Mouse (Mus musculus) liver, adult 2 months (tissue): ENCODE results near the gene Nek6. TPM values are rescaled to one million over a fixed set of nuclear protein-coding genes. Genes with fewer than 3 reads are reported as not detected.

Experiments
- DNase-seq: peaks from one replicate; pipeline ENCODE4 v3.0.0-alpha.2; 2011; ENCODE audit warnings: low read depth, low spot score; ENCODE audit errors: extremely low read depth
- H3K27ac ChIP-seq: fragments of 200-500 bp; replicated peaks from 2 replicates; pipeline ENCODE4 v1.5.1; 2012; ENCODE audit warnings: low read depth, mild to moderate bottlenecking, control low read depth, inconsistent platforms, low read length; ENCODE audit not compliant: insufficient read depth
- H3K27me3 ChIP-seq: fragments of 200-500 bp; 2 replicates; pipeline ENCODE4 v1.6.1; 2012; ENCODE audit warnings: mild to moderate bottlenecking, moderate library complexity, low read length, inconsistent platforms; ENCODE audit not compliant: control insufficient read depth, insufficient read depth
- H3K36me3 ChIP-seq: fragments of 200-500 bp; 2 replicates; pipeline ENCODE4 v1.6.1; 2012; ENCODE audit warnings: low read length, inconsistent platforms; ENCODE audit not compliant: control insufficient read depth, insufficient read depth
- H3K4me1 ChIP-seq: fragments of 200-500 bp; 2 replicates; pipeline ENCODE4 v1.6.1; 2011; ENCODE audit warnings: low read length; ENCODE audit not compliant: control insufficient read depth, insufficient read depth
- H3K4me3 ChIP-seq: fragments of 200-500 bp; 2 replicates; pipeline ENCODE4 v1.5.1; 2011; ENCODE audit warnings: low read depth, mild to moderate bottlenecking, control low read depth, low read length, moderate library complexity; ENCODE audit not compliant: insufficient read depth
- H3K79me2 ChIP-seq: fragments of 200-500 bp; 2 replicates; pipeline ENCODE4 v1.6.1; 2012; ENCODE audit warnings: inconsistent platforms, mild to moderate bottlenecking, low read length, moderate library complexity; ENCODE audit not compliant: control insufficient read depth, insufficient read depth
- H3K9ac ChIP-seq: fragments of 200-500 bp; 2 replicates; pipeline ENCODE4 v1.6.1; 2012; ENCODE audit warnings: low read depth, mild to moderate bottlenecking, control low read depth, inconsistent platforms, low read length
- CTCF ChIP-seq: fragments of 200-500 bp; IDR thresholded peaks from 2 replicates; pipeline ENCODE4 v1.5.1; 2011; ENCODE audit warnings: low read depth, low read length, control low read depth
- POLR2A ChIP-seq: fragments of 200-500 bp; IDR thresholded peaks from 2 replicates; pipeline ENCODE4 v1.6.1; 2011; ENCODE audit warnings: low read length, control low read depth; ENCODE audit not compliant: insufficient read depth; ENCODE audit errors: extremely low read depth
- WGBS: fragments of 180-500 bp; shearing (Covaris S2); methylation state at CpG from one replicate; pipeline ENCODE4 v1.1.7; 2018; 5-methylcytosine and 5-hydroxymethylcytosine counted together
- polyA plus RNA-seq: library from polyadenylated mRNA; depleted of rRNA; stranded (reverse); fragments of >200 nt; gene quantifications from 2 replicates; pipeline ENCODE4 v1.2.3, GENCODE M21; 2012; rRNA removed
- total RNA-seq: library from RNA; depleted of rRNA; stranded (reverse); fragments of >200 nt; gene quantifications from 2 replicates; pipeline ENCODE4 v1.2.3, GENCODE M21; 2014; rRNA removed

Nek6 gene
- total RNA-seq (13.6 and 17.1 TPM in 2 replicates), polyA plus RNA-seq (51.0 and 58.8 TPM in 2 replicates)

- DNase-seq, result peak; percentile 62
- Histone ChIP-seq H3K79me2 (peaks cover 29% of the 10 kb centered on the region; the same call in 1 of the 2 replicates), H3K27ac (peak within 1 kb of the TSS; percentile 94), H3K9ac (peak within 1 kb of the TSS; percentile 97), H3K4me3 (peak within 1 kb of the TSS; percentile 69), H3K4me1 (peaks cover 23% of the 10 kb centered on the region), H3K36me3 (no peaks in the 10 kb centered on the region), H3K27me3 (no peaks in the 10 kb centered on the region)
- TF ChIP-seq POLR2A (0 out of 2 replicates have a peak, but pooled peaks have one; percentile 16), CTCF (no peak)
- WGBS, result under 1% methylated on average over 90 of the region's 90 CpGs
Measured at GRCm38 (mm10) chr2:38511487-38512307, at the start of gene Nek6. Gene Nek6 (plus strand): TSS chr2:38511643.

- no peaks in the 10 kb centered on the region for H3K27me3 ChIP-seq
- H3K4me1 ChIP-seq, result peaks cover 1% of the 10 kb centered on the region
- H3K27ac ChIP-seq, result no peak overlapping the region
- peak; percentile 21 for DNase-seq
- no peak for TF ChIP-seq CTCF
- TF ChIP-seq POLR2A, result no peak
- no peaks in the 10 kb centered on the region for H3K36me3 ChIP-seq
- 31% methylated on average over 3 of the region's 3 CpGs for WGBS
- H3K4me3 ChIP-seq, result no peak overlapping the region
- H3K79me2 ChIP-seq, result no peaks in the 10 kb centered on the region
- no peak overlapping the region for H3K9ac ChIP-seq
Measured at GRCm38 (mm10) chr2:38462323-38462722, 49.1 kb upstream of the Nek6 start.

- Histone ChIP-seq H3K4me3 (no peak overlapping the region), H3K36me3 (no peaks in the 10 kb centered on the region), H3K79me2 (no peaks in the 10 kb centered on the region), H3K9ac (no peak overlapping the region), H3K27me3 (no peaks in the 10 kb centered on the region), H3K4me1 (peaks cover 12% of the 10 kb centered on the region), H3K27ac (no peak overlapping the region)
- no peak for DNase-seq
- whole genome bisulfite sequencing, result 85% methylated on average over 4 of the region's 4 CpGs
- TF ChIP-seq CTCF (no peak), POLR2A (no peak)
Measured at GRCm38 (mm10) chr2:38468845-38469244, 42.6 kb upstream of the Nek6 start.

GRCm38 (mm10) chr2:38471745-38472144 lies 39.7 kb upstream of the Nek6 start:
- no peak overlapping the region for H3K27ac ChIP-seq
- no peaks in the 10 kb centered on the region for H3K79me2 ChIP-seq
- H3K9ac ChIP-seq, result no peak overlapping the region
- no peaks in the 10 kb centered on the region for H3K36me3 ChIP-seq
- TF ChIP-seq CTCF (no peak), POLR2A (no peak)
- H3K4me1 ChIP-seq, result peaks cover 12% of the 10 kb centered on the region
- no peaks in the 10 kb centered on the region for H3K27me3 ChIP-seq
- H3K4me3 ChIP-seq, result no peak overlapping the region
- no peak for DNase-seq
- 63% methylated on average over 5 of the region's 5 CpGs for WGBS

- Histone ChIP-seq H3K9ac (no peak overlapping the region), H3K27me3 (no peaks in the 10 kb centered on the region), H3K36me3 (no peaks in the 10 kb centered on the region), H3K4me1 (peaks cover 12% of the 10 kb centered on the region), H3K27ac (no peak overlapping the region), H3K79me2 (no peaks in the 10 kb centered on the region), H3K4me3 (no peak overlapping the region)
- peak; percentile 75 for DNase-seq
- TF ChIP-seq POLR2A (no peak), CTCF (no peak)
Measured at GRCm38 (mm10) chr2:38472829-38473228, 38.6 kb upstream of the Nek6 start.

GRCm38 (mm10) chr2:38476871-38477496 lies 34.5 kb upstream of the Nek6 start:
- no peaks in the 10 kb centered on the region for H3K79me2 ChIP-seq
- no peak for TF ChIP-seq POLR2A
- no peak for TF ChIP-seq CTCF

More at GRCm38 (mm10) chr2:38476871-38477496, 34.5 kb upstream of the Nek6 start:
- Histone ChIP-seq H3K4me3 (no peak overlapping the region), H3K9ac (no peak overlapping the region), H3K27ac (no peak overlapping the region), H3K27me3 (no peaks in the 10 kb centered on the region), H3K4me1 (peaks cover 7% of the 10 kb centered on the region), H3K36me3 (no peaks in the 10 kb centered on the region)
- WGBS, result 92% methylated on average over 9 of the region's 9 CpGs
- no peak for DNase-seq
